Mouse (Mus musculus): ENCODE measurements around the gene Dusp16. TPM values are rescaled to one million over a fixed set of nuclear protein-coding genes. Genes with fewer than 3 reads are reported as not detected.

The Dusp16 gene
- polyA plus RNA-seq (2015; fragmentation: Nextera tagmentation; extraction: Ambion mirVana): 10.1 and 10.8 TPM in 2 replicates

DNA sequence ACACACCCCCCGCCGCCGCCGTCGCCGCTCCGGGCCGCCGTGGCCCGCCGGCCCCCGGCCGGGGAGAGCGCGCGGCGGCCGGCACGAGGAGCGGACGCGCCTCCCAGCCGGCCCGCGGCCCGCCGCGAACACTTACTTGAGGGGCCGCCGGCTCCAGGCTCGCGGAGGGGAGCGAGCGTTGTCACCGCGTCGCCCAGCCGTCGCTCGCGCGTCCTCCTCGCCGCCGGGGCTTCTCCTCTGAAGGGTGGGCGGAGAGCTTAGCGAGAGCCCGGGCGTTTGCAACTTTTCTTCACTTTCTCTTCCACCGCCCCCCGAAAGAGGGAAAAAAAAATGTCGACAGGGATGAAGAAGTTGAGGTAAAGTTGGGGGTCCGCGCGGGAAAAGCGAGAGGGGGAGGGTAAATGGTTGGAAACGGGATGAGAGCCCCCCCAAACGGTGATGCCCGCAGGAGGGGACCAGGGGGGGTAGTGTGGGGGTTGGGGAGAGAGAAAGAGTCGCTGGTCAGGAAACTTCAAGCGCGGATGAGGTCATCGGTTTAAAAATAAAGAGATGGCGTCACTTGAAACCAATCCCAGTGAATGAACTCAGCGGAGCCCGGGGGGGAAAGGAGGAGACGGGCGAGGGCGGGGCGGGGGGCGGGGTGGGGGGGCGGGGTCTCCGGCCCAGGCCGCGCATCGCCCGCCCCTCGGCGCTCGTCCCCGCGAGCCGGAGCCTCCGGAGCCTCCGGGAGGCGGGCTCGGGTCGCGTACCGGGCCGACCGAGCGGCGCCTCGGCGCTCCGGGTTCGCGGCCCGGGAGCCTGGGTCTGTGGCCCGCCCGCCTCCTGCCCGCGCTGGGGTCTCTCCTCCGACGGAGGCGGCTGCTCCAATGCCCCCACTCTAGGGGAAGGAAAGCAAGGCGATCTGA, at the start of gene Dusp16:
Dusp16 (minus strand) TSS at position 485 of the 905 bp plus-strand sequence.

DNA sequence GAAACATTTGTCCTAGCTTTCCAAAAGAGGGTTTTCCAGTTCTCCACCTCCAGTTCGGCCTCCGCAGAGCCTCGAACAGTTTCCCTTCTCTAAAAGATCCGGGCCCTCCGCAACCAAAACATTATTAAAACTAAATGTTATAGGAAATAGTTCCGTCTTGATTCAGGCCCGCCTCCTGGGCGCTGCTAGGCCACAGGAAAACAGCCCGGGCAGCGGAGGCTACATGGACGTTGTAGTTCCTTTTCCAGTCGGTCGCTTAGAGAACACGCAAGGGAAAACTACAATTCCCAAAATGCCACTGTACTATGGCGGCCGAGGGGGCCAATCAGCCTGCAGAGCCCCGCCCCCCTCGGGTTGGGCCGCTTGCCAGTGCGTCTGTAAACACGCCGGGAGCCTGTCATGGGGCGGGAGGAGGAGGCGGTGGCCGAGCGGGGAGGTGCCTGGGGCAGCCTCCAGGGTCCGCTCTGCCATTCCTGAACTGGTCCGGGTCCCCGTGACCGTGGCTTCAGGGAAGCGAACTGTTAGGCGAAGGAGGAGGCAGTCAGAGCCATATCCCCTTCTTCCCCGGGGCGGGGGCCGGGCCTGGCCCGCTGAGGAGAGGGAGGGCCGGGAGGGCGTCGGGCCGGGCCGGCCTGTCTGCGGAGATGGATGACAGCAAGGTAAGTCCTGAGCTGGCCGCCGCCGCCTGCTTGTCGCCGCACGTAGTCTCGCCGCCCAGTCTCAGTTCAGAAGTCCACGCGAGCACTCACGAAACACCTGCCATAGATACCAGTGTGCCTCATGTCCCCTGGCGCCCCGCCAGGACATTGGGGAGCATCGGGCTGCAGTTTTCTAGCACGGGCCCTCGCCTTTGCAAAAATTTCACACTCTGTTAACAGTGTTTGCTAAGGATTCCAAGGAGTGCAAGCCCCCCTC, 37.6 kb upstream of the Dusp16 start, which contains the start of gene Crebl2:
Crebl2 (plus strand) TSS at position 369 of the 915 bp plus-strand sequence.

Other genes with a start within 250 kb of the Dusp16 start
- gene Lrp6, start 225.7 kb downstream of the Dusp16 start, polyA plus RNA-seq (2015; fragmentation: Nextera tagmentation; extraction: Ambion mirVana): 16.1 and 19.2 TPM in 2 replicates
- gene Mansc1, start 160.1 kb downstream of the Dusp16 start, polyA plus RNA-seq (2015; fragmentation: Nextera tagmentation; extraction: Ambion mirVana): 9.4 and 10.3 TPM in 2 replicates
- gene Borcs5, start 153.1 kb downstream of the Dusp16 start, polyA plus RNA-seq (2015; fragmentation: Nextera tagmentation; extraction: Ambion mirVana): 12.9 and 13.5 TPM in 2 replicates
- 5.7 and 6.2 TPM in 2 replicates for gene Crebl2, start 37.5 kb upstream of the Dusp16 start, polyA plus RNA-seq (2015; fragmentation: Nextera tagmentation; extraction: Ambion mirVana)
- gene Gpr19, start 106.0 kb upstream of the Dusp16 start, polyA plus RNA-seq (2015; fragmentation: Nextera tagmentation; extraction: Ambion mirVana): 7.8 and 7.9 TPM in 2 replicates
- gene Cdkn1b, start 127.8 kb upstream of the Dusp16 start, polyA plus RNA-seq (2015; fragmentation: Nextera tagmentation; extraction: Ambion mirVana): 16.3 and 17.8 TPM in 2 replicates
- gene Apold1, start 189.1 kb upstream of the Dusp16 start, polyA plus RNA-seq (2015; fragmentation: Nextera tagmentation; extraction: Ambion mirVana): 1.3 and 2.0 TPM in 2 replicates
- 52.1 and 58.5 TPM in 2 replicates for gene Ddx47, start 219.0 kb upstream of the Dusp16 start, polyA plus RNA-seq (2015; fragmentation: Nextera tagmentation; extraction: Ambion mirVana)